Mouse (Mus musculus): ENCODE measurements at regions not wholly inside any gene's neighbourhood (a gene's known extent, or its start where the extent isn't known, plus 50 kb on each side); places are given as distances from the start of the nearest gene placed in this dataset.

- no peak for DNase-seq (ENCODE audit: low spot score in 2 of 2)
Observed at GRCm38 (mm10) chr12:26653781-26654180, 184.8 kb downstream of the Cmpk2 start.

GRCm38 (mm10) chr12:26646141-26646540 is 177.1 kb downstream of the Cmpk2 start:
- DNase-seq (ENCODE audit: low spot score in 2 of 2): no peak

- DNase-seq (ENCODE audit: low spot score in 2 of 2): no peak
Observed at GRCm38 (mm10) chr12:26635665-26636241, 166.7 kb downstream of the Cmpk2 start.

- DNase-seq (ENCODE audit: low spot score in 2 of 2): peak in 1 of 2 experiments; percentile 55
Observed at GRCm38 (mm10) chr12:26635253-26635652, 166.2 kb downstream of the Cmpk2 start.

- peak; percentile 51 to 79 for DNase-seq (ENCODE audit: low spot score in 2 of 2)
Observed at GRCm38 (mm10) chr12:26631795-26632122, 162.8 kb downstream of the Cmpk2 start.

GRCm38 (mm10) chr12:26631111-26631794 is 162.2 kb downstream of the Cmpk2 start:
- peak in 1 of 2 experiments; percentile 10 for DNase-seq (ENCODE audit: low spot score in 2 of 2)

- DNase-seq (ENCODE audit: low spot score in 2 of 2): peak in 1 of 2 experiments; percentile 16
Observed at GRCm38 (mm10) chr12:26621135-26621932, 152.3 kb downstream of the Cmpk2 start.

GRCm38 (mm10) chr12:26620501-26621134 is 151.6 kb downstream of the Cmpk2 start:
- DNase-seq (ENCODE audit: low spot score in 2 of 2): peak in 1 of 2 experiments; percentile 24

- DNase-seq (ENCODE audit: low spot score in 2 of 2): no peak
Observed at GRCm38 (mm10) chr12:26617969-26618368, 149.0 kb downstream of the Cmpk2 start.

- DNase-seq (ENCODE audit: low spot score in 2 of 2): no peak
Observed at GRCm38 (mm10) chr12:26613086-26613705, 144.2 kb downstream of the Cmpk2 start.

- DNase-seq (ENCODE audit: low spot score in 2 of 2): no peak
Observed at GRCm38 (mm10) chr12:26610079-26610478, 141.1 kb downstream of the Cmpk2 start.

GRCm38 (mm10) chr12:26598501-26598900 is 129.5 kb downstream of the Cmpk2 start:
- no peak for DNase-seq (ENCODE audit: low spot score in 2 of 2)

- DNase-seq (ENCODE audit: low spot score in 2 of 2): no peak
Observed at GRCm38 (mm10) chr12:26592125-26592524, 123.1 kb downstream of the Cmpk2 start.

- peak in 1 of 2 experiments; percentile 7 for DNase-seq (ENCODE audit: low spot score in 2 of 2)
Observed at GRCm38 (mm10) chr12:26589091-26589490, 120.1 kb downstream of the Cmpk2 start.

- peak in 1 of 2 experiments; percentile 72 for DNase-seq (ENCODE audit: low spot score in 2 of 2)
Observed at GRCm38 (mm10) chr12:26577438-26577837, 108.4 kb downstream of the Cmpk2 start.

GRCm38 (mm10) chr12:26571602-26572001 is 102.6 kb downstream of the Cmpk2 start:
- DNase-seq (ENCODE audit: low spot score in 2 of 2): no peak

GRCm38 (mm10) chr12:26567435-26567834 is 98.4 kb downstream of the Cmpk2 start:
- DNase-seq (ENCODE audit: low spot score in 2 of 2): no peak

GRCm38 (mm10) chr12:26562858-26563257 is 93.9 kb downstream of the Cmpk2 start:
- no peak for DNase-seq (ENCODE audit: low spot score in 2 of 2)

GRCm38 (mm10) chr12:26559560-26559959 is 90.6 kb downstream of the Cmpk2 start:
- no peak for DNase-seq (ENCODE audit: low spot score in 2 of 2)

- DNase-seq (ENCODE audit: low spot score in 2 of 2): no peak
Observed at GRCm38 (mm10) chr12:26557411-26557810, 88.4 kb downstream of the Cmpk2 start.
